Mouse (Mus musculus): ENCODE measurements around the gene Mob3a. TPM values are rescaled to one million over a fixed set of nuclear protein-coding genes. Genes with fewer than 3 reads are reported as not detected.

Mob3a gene
- polyA plus RNA-seq, 1 experiment from 2014 or later: 47.5 TPM

DNA sequence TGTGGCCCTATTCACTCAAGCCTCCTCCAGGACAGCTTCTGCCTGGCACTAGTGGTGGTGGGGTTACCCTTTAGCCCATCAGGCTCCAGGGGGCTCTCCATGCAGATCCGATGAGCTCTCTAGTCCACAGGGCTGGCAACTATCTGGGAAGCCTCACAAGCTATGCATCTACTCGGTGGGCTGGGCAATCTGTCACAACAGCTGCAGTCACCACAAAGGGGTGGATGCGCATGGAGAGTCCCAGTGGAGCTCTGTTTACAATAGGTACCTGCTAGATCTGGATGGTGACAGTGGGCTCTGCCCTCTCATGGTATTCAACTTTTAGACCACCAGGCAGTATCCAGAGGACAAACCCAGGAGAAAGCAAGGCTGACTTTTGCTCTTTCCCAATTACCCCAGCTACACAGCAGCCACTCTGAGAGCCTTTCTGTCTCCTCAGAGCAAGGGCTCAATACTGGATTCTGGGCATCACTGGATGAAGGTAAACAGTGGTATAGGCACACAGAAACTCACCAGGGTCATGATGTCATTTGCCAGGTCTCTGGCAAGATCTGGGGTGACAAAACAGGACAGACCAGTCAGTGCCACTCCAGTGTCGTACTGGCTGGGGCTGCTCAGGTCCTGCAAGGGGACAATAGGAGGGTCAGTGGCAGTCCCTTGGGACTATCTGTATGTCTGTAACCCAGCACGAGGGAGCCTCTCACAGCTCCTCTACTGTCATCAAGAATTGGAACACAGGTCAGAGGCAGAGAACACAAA lies 25.8 kb upstream of the Mob3a start:
- Histone ChIP-seq H3K27me3 (replicated peaks) (no peaks in the 10 kb centered on the region), H3K36me3 (peaks cover 88% of the 10 kb centered on the region), H3K4me2 (no peak overlapping the region), H3K27ac (no peak overlapping the region), H3K9ac (no peak overlapping the region), H3K4me3 (replicated peaks) (no peak overlapping the region), H3K9me3 (no peaks in the 10 kb centered on the region), H3K4me1 (no peaks in the 10 kb centered on the region)
- ATAC-seq (ENCODE audit: insufficient read depth, low FRiP score, low read depth): no peak
- WGBS: 83% methylated on average over 5 of the region's 5 CpGs

DNA sequence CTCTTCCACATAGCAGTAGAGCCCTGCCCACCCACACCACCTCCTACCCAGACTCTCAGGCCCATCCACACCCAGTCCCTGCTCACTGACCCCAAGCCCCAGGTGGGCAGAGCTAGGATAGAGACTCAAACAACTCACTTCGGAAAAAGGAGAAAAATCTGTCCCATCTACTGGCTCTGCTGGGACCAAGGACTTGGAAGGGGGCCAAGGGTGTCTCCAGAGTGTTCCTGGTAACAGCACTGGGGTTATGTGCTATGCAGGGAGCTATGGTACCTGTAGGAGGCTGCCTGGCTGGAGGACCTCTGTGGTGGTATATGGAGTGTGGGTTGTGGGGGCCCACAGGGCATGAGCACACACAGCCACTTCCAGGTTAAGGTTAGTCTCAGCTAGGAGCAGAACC lies 15.5 kb upstream of the Mob3a start:
- H3K9me3 ChIP-seq: no peaks in the 10 kb centered on the region
- 95% methylated on average over 1 of the region's 1 CpGs for WGBS
- no peak overlapping the region for H3K27ac ChIP-seq

DNA sequence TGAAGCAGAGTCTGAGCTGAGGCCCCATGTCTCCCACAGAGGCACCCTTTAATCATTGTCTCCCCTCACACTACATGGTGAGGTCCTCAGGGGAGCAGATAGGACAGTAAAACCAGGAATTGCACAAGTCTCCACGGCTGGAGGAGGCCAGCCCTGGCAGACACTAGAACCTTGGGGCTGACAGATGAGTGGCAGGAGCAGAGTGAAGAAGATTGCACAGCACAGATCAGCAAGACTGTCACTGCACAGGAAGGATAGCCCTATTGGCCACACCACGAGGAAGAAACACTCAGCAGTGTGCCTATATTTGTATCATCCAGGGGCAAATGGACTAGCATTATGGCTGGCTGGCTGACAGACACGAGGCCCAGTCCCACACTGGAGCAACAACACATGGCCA lies 9.1 kb upstream of the Mob3a start:
- WGBS: 72% methylated on average over 3 of the region's 3 CpGs
- ATAC-seq (ENCODE audit: insufficient read depth, low FRiP score, low read depth): no peak
- H3K4me2 ChIP-seq: no peak overlapping the region

More for the DNA sequence above, 15.5 kb upstream of the Mob3a start:
- Histone ChIP-seq H3K4me1 (no peaks in the 10 kb centered on the region), H3K9ac (no peak overlapping the region), H3K27me3 (replicated peaks) (no peaks in the 10 kb centered on the region), H3K36me3 (peaks cover 92% of the 10 kb centered on the region), H3K4me2 (no peak overlapping the region), H3K4me3 (replicated peaks) (no peak overlapping the region)
- ATAC-seq (ENCODE audit: insufficient read depth, low FRiP score, low read depth): no peak

DNA sequence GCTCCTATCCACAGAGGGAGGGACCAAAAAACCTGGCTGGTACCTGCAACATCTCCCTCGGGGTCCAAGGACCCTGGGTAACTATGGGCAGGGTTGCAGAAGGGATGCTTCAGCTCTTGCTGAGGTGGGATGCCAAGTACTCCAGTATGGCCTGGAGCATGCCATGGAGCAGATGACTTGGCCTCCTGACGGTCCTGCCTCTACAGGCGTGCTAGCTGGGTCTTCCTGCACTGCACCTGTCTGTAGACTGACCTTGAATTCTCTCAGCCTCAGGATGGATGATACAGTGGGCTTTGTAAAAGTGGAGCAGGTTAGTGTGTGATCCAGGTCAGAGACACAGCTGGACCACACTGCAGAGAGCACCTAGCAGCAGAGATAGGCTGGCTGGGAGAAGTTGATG lies 3.7 kb upstream of the Mob3a start:
- no peak for ATAC-seq (ENCODE audit: insufficient read depth, low FRiP score, low read depth)
- peaks cover 44% of the 10 kb centered on the region for H3K36me3 ChIP-seq

More for the DNA sequence above, 9.1 kb upstream of the Mob3a start:
- Histone ChIP-seq H3K27me3 (replicated peaks) (no peaks in the 10 kb centered on the region), H3K27ac (no peak overlapping the region), H3K9me3 (no peaks in the 10 kb centered on the region), H3K4me3 (replicated peaks) (no peak overlapping the region), H3K4me1 (no peaks in the 10 kb centered on the region), H3K36me3 (peaks cover 79% of the 10 kb centered on the region), H3K9ac (no peak overlapping the region)

DNA sequence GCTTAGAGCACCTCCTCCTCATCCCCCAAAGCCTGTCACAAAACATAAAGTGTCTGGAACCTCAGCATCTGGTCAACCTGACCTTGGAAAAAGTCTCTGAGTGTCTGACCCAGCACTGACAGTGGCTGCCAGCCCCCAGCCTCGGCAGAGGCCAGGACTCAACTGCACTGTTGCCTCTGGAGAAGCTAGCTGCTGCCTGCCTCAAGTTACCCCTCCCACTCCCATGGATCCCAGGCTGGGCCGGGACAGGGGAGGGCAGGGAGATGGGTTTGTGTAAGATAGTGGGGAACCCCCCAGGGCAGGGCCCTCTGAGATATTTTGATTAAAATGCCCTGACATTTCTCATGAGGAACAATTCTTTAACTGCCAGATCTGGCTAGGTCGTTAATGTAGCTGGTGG lies 3.3 kb upstream of the Mob3a start:
- Histone ChIP-seq H3K4me2 (no peak overlapping the region), H3K36me3 (peaks cover 41% of the 10 kb centered on the region), H3K9me3 (no peaks in the 10 kb centered on the region), H3K27me3 (replicated peaks) (no peaks in the 10 kb centered on the region), H3K9ac (no peak overlapping the region), H3K4me1 (peaks cover 25% of the 10 kb centered on the region), H3K27ac (no peak overlapping the region), H3K4me3 (replicated peaks) (no peak overlapping the region)
- 64% methylated on average over 3 of the region's 3 CpGs for WGBS
- no peak for ATAC-seq (ENCODE audit: insufficient read depth, low FRiP score, low read depth)

More for the DNA sequence above, 3.7 kb upstream of the Mob3a start:
- no peaks in the 10 kb centered on the region for H3K9me3 ChIP-seq
- 79% methylated on average over 3 of the region's 3 CpGs for WGBS
- no peaks in the 10 kb centered on the region for H3K27me3 ChIP-seq (replicated peaks)
- H3K4me1 ChIP-seq: peaks cover 21% of the 10 kb centered on the region
- no peak overlapping the region for H3K4me2 ChIP-seq
- no peak overlapping the region for H3K9ac ChIP-seq
- H3K27ac ChIP-seq: no peak overlapping the region
- H3K4me3 ChIP-seq (replicated peaks): no peak overlapping the region

DNA sequence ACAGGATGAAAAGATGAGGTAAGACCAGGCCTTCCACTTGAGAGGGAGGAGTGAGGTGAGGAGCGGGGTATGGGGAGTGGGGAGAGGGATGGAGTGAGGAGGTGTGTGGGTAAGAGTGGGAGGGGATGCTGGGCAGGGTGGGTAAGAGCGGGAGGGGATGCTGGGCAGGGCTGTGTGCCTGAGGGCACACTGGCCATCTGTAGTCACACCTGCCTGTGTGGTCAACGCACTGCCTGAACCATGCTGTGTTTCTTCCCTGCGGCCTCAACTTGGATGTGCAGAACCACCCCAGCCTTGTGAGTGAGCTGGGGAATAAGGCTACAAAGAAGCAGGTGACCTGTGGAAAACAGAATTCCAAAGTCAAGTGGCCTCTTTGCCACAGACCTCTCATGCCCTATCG lies 2.6 kb upstream of the Mob3a start:
- ATAC-seq (ENCODE audit: insufficient read depth, low FRiP score, low read depth): no peak
- H3K9ac ChIP-seq: no peak overlapping the region
- H3K4me1 ChIP-seq: peaks cover 27% of the 10 kb centered on the region
- no peaks in the 10 kb centered on the region for H3K27me3 ChIP-seq (replicated peaks)
- H3K27ac ChIP-seq: no peak overlapping the region
- H3K4me2 ChIP-seq: 0 out of 2 replicates have a peak overlapping the region, but pooled peaks have one; percentile 3
- H3K4me3 ChIP-seq (replicated peaks): no peak overlapping the region
- H3K9me3 ChIP-seq: no peaks in the 10 kb centered on the region
- WGBS: 92% methylated on average over 5 of the region's 5 CpGs
- H3K36me3 ChIP-seq: peaks cover 36% of the 10 kb centered on the region

DNA sequence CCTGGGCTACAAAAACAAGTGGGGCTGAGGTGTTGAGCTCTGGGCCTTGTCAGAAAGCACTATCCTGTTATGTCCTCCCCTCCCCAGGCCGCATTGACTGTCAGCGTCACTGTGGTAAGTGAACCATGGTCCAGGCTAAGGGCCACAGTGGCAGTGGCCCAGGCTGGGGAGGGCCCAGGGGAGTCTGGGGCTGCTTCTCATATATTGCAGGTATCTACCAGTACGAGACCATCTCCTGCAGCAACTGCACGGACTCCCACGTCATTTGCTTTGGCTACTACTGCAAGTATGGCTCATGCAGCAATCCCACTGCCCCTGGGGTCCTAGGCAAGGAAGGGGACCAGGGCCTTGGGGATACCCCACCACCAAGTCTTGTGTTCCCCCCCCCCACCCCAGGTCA lies 1.9 kb upstream of the Mob3a start:
- Histone ChIP-seq H3K4me1 (peaks cover 27% of the 10 kb centered on the region), H3K27ac (peak overlapping the region; percentile 89; the same call in 1 of the 2 replicates), H3K9me3 (no peaks in the 10 kb centered on the region), H3K36me3 (peaks cover 28% of the 10 kb centered on the region), H3K4me3 (replicated peaks) (peak overlapping the region; percentile 61; the same call in 1 of the 2 replicates), H3K27me3 (replicated peaks) (no peaks in the 10 kb centered on the region), H3K9ac (no peak overlapping the region), H3K4me2 (peak overlapping the region; percentile 93)
- 92% methylated on average over 5 of the region's 5 CpGs for WGBS
- ATAC-seq (ENCODE audit: insufficient read depth, low FRiP score, low read depth): no peak

DNA sequence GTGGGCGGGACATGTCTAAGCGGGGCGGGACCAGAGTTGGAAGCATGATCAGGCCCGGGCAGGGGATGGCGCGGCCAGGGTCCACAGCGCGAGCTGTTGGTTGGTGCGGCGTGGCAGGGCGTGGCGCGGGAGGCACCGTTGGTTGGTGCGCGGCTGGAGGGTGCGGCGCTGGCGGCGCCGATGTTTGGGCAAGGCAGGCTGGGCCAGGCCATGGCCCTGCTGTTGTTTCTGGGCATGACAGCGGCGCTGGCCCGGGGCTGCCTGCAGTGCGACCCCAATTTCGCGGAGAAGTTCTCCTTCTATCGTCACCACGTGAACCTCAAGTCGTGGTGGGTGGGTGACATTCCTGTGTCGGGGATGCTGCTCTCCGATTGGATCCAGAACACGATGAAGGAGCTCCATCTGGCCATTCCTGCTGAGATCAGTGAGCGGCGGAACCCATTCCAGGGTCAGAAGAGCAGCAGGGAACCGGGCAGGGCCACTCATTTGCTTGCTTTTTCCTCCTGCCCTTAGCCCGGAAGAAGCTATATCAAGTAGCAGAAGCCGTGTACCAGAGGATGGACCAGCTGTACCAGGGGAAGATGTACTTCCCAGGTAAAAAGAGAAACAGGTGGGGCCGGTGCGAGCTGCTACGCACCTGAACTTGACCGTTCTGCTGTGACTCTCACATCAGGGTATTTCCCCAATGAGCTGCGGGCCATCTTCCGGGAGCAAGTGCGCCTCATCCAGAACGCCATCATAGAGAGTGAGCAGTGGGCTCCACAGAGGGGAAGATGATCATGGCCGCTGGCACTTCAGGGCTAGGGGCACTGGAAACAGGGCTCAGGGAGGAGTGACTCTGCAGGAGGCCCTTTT lies 986 bp upstream of the Mob3a start:
- no peaks in the 10 kb centered on the region for H3K9me3 ChIP-seq
- peak; percentile 88 for ATAC-seq (ENCODE audit: insufficient read depth, low FRiP score, low read depth)
- 1% methylated on average over 47 of the region's 47 CpGs for WGBS
- peak overlapping the region; percentile 58 for H3K9ac ChIP-seq
- H3K4me1 ChIP-seq: peaks cover 30% of the 10 kb centered on the region
- peak overlapping the region; percentile 93 for H3K4me2 ChIP-seq
- no peaks in the 10 kb centered on the region for H3K27me3 ChIP-seq (replicated peaks)
- H3K36me3 ChIP-seq: peaks cover 19% of the 10 kb centered on the region
- H3K4me3 ChIP-seq (replicated peaks): peak overlapping the region; percentile 61
- peak overlapping the region; percentile 89 for H3K27ac ChIP-seq

DNA sequence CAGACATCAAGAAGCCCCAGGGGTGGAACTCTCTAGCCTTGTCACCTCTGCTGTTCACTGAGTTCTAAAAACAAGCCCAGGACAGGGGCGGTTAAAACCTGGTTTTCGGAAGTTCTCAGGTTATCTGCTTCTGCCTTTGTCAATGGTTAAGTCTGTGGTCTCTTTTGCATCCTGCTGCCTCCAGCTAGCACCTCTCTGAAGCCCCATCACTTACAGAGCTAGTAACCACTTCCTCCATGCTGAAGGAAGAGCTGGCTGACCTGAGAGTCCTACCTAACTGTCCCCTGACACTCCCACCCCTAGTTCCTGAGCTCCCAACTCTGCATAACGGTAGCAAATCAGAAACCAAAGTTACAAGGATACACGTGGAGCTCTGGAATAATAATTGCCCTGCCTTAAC lies 1.0 kb downstream of the Mob3a start:
- no peak for ATAC-seq (ENCODE audit: insufficient read depth, low FRiP score, low read depth)
- Histone ChIP-seq H3K4me1 (peaks cover 35% of the 10 kb centered on the region), H3K27me3 (replicated peaks) (no peaks in the 10 kb centered on the region), H3K27ac (peak overlapping the region; percentile 11; the same call in 1 of the 2 replicates), H3K36me3 (0 out of 2 replicates have a peak, but pooled peaks cover 4% of the 10 kb centered on the region), H3K4me3 (replicated peaks) (peak overlapping the region; percentile 61), H3K9ac (peak overlapping the region; percentile 16; the same call in 1 of the 2 replicates), H3K4me2 (peak overlapping the region; percentile 93), H3K9me3 (no peaks in the 10 kb centered on the region)
- WGBS: 43% methylated on average over 4 of the region's 4 CpGs

DNA sequence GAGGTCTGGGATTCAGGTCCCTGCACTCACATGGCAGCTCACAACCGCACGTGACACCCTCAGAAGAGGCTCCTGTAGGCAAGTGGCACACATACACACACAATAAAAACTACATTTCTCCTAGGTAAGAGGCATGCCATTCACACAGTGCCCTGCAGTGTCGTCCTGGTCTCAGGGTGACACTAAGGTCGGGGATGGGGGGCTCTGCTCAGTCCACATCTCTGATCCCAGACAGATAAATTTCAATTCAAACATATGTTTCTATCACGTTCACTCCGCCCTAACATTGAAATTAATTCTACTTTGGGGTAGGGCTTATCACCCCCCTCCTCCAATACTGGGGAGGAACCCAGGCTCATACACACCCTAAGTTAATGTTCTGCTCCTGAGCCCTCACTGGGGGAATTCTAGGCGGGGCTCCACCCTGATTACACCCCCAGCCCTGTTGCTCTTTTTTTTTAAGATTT lies 1.7 kb downstream of the Mob3a start:
- no peaks in the 10 kb centered on the region for H3K36me3 ChIP-seq
- H3K4me3 ChIP-seq (replicated peaks): peak overlapping the region; percentile 61; the same call in 1 of the 2 replicates
- no peaks in the 10 kb centered on the region for H3K27me3 ChIP-seq (replicated peaks)
- H3K4me2 ChIP-seq: peak overlapping the region; percentile 93; the same call in 1 of the 2 replicates
- H3K9me3 ChIP-seq: no peaks in the 10 kb centered on the region
- WGBS: 74% methylated on average over 7 of the region's 7 CpGs
- no peak overlapping the region for H3K9ac ChIP-seq
- ATAC-seq (ENCODE audit: insufficient read depth, low FRiP score, low read depth): no peak
- H3K27ac ChIP-seq: no peak overlapping the region
- peaks cover 40% of the 10 kb centered on the region for H3K4me1 ChIP-seq

DNA sequence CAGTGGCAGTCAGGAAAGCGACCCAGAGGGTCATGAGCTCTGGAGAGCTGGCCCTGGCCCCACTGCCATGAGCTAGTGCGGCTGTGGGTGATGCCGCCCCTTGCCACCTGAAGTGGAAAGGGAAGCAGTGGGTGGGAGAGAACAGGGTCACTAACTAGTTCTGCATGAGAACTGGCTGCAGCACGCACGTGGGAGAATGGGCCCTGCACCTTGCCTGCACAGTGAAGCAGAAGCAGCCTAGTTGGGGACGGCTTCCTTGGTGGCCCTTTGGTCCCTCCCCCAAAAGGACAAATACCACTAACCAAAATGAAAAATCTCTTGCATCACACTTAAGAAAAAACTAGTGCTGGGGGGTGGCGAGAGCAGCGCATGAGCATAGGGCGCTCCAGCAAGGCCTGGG lies 3.2 kb downstream of the Mob3a start:
- Histone ChIP-seq H3K36me3 (no peaks in the 10 kb centered on the region; the same call in 1 of the 2 replicates), H3K4me3 (replicated peaks) (no peak overlapping the region), H3K9ac (no peak overlapping the region), H3K27me3 (replicated peaks) (no peaks in the 10 kb centered on the region), H3K4me2 (no peak overlapping the region), H3K9me3 (no peaks in the 10 kb centered on the region), H3K27ac (no peak overlapping the region), H3K4me1 (peaks cover 39% of the 10 kb centered on the region)
- WGBS: 88% methylated on average over 9 of the region's 9 CpGs
- ATAC-seq (ENCODE audit: insufficient read depth, low FRiP score, low read depth): no peak

DNA sequence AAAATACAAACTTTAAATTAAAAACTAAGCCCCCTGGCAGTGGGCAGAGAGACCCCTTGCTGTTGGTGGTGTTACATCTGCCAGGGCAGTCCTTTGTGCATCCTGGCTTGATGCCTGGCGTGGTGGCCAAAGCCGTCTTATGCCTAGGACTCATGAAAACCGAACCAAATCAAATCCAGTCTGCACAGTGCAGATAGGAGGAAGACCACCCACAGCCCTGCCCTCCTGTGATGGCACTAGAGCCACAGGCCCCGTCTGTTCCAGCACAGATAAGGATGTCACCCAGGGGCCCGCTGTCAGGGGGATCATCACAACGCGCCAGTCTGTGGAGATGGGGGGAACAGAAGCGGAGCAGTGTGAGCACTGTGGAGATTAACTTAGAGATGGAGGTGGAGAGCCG lies 4.0 kb downstream of the Mob3a start:
- Histone ChIP-seq H3K4me3 (replicated peaks) (no peak overlapping the region), H3K4me2 (no peak overlapping the region), H3K4me1 (peaks cover 31% of the 10 kb centered on the region), H3K36me3 (no peaks in the 10 kb centered on the region; the same call in 1 of the 2 replicates), H3K27ac (no peak overlapping the region), H3K27me3 (replicated peaks) (no peaks in the 10 kb centered on the region), H3K9me3 (no peaks in the 10 kb centered on the region), H3K9ac (no peak overlapping the region)
- WGBS: 84% methylated on average over 9 of the region's 9 CpGs
- no peak; the same call in 1 of the 2 replicates for ATAC-seq (ENCODE audit: insufficient read depth, low FRiP score, low read depth)

Data from stomach, embryonic 15.5 days (tissue).